Mouse (Mus musculus) liver, embryonic 14.5 days (tissue): Measurements from ENCODE around the gene Cdrt4. TPM values are rescaled to one million over a fixed set of nuclear protein-coding genes. Genes with fewer than 3 reads are reported as not detected.
A peak's percentile ranks its signal among the peaks of the same experiment; 100 is the strongest.

ENCODE experiments used
- ATAC-seq: fragments of 200-750 bp; cut with Nextera tagmentation; 2 replicates; pipeline ENCODE4 v1.8.0; 2017; ENCODE audit warnings: moderate number of reproducible peaks, mild to moderate bottlenecking, moderate library complexity; ENCODE audit not compliant: insufficient read depth
- DNase-seq, 3 experiments: peaks; one replicate each; pipeline ENCODE4 v3.0.0-alpha.2; 2012 to 2013; ENCODE audit warnings: low read depth in 3 of 3, low spot score in 3 of 3
- H3K27ac ChIP-seq: fragments of 300-500 bp; sonication (generic); 2 replicates; pipeline ENCODE4 v1.5.1; 2014; ENCODE audit warnings: moderate library complexity, mild to moderate bottlenecking, control low read depth, inconsistent platforms
- H3K27me3 ChIP-seq: fragments of 300-500 bp; sonication (generic); 2 replicates; pipeline ENCODE4 v1.6.1; 2014; ENCODE audit warnings: mild to moderate bottlenecking, low read length, moderate library complexity; ENCODE audit not compliant: control insufficient read depth, insufficient read depth
- H3K36me3 ChIP-seq: fragments of 300-500 bp; sonication (generic); replicated peaks from 2 replicates; pipeline ENCODE4 v1.6.1; 2014; ENCODE audit warnings: low read depth; ENCODE audit not compliant: control insufficient read depth, insufficient read depth
- H3K4me1 ChIP-seq, 2 experiments: fragments of 200-500 bp in 1 of 2; fragments of 300-500 bp in 1 of 2; sonication (generic) in 1 of 2; replicated peaks; 2 replicates each; pipeline ENCODE4 v1.6.1; 2012 to 2014; ENCODE audit warnings: antibody characterized with exemption in 1 of 2, inconsistent platforms in 1 of 2, low read length in 1 of 2; ENCODE audit not compliant: control insufficient read depth in 2 of 2, insufficient read depth in 2 of 2
- H3K4me2 ChIP-seq: fragments of 300-500 bp; sonication (generic); 2 replicates; pipeline ENCODE4 v1.6.1; 2014; ENCODE audit warnings: low read depth, mild to moderate bottlenecking, control low read depth, moderate library complexity
- H3K4me3 ChIP-seq, 2 experiments: fragments of 200-500 bp in 1 of 2; fragments of 300-500 bp in 1 of 2; sonication (generic) in 1 of 2; 2 replicates each; pipeline ENCODE4 v1.5.1; 2012 to 2014; ENCODE audit warnings: low read depth in 2 of 2, low read length in 2 of 2, mild to moderate bottlenecking in 2 of 2, control low read depth in 1 of 2, inconsistent platforms in 1 of 2, moderate library complexity in 1 of 2; ENCODE audit not compliant: insufficient read depth in 1 of 2
- H3K9ac ChIP-seq: fragments of 300-500 bp; sonication (generic); replicated peaks from 2 replicates; pipeline ENCODE4 v1.6.1; 2014; ENCODE audit warnings: mild to moderate bottlenecking, control low read depth, moderate library complexity
- H3K9me3 ChIP-seq: fragments of 300-500 bp; sonication (generic); 2 replicates; pipeline ENCODE4 v1.6.1; 2016; ENCODE audit warnings: low read length, mixed read lengths; ENCODE audit not compliant: control insufficient read depth
- CTCF ChIP-seq: IDR thresholded peaks from 2 replicates; pipeline ENCODE4 v1.5.1; 2016; ENCODE audit warnings: antibody characterized with exemption, low read depth, control low read depth
- EP300 ChIP-seq: IDR thresholded peaks from 2 replicates; pipeline ENCODE4 v1.6.1; 2016; ENCODE audit warnings: antibody characterized with exemption, low read depth
- WGBS: fragments of 180-500 bp; shearing (Covaris S2); extraction: QIAGEN DNeasy Blood & Tissue Kit; methylation state at CpG from one replicate; pipeline ENCODE4 v1.1.7; 2014; ENCODE audit not compliant: insufficient replicate concordance; 5-methylcytosine and 5-hydroxymethylcytosine counted together
- polyA plus RNA-seq, 2 experiments: library from polyadenylated mRNA; depleted of rRNA in 1 of 2; stranded (reverse) in 1 of 2; unstranded in 1 of 2; fragments of >200 nt; fragmentation: Nextera tagmentation in 1 of 2; extraction: Ambion mirVana in 1 of 2; gene quantifications; 2 replicates each; pipeline versions ENCODE4 v1.2.1 to v1.2.3; 2012 to 2014

Cdrt4 gene
- polyA plus RNA-seq, 2 experiments = not detected

DNA sequence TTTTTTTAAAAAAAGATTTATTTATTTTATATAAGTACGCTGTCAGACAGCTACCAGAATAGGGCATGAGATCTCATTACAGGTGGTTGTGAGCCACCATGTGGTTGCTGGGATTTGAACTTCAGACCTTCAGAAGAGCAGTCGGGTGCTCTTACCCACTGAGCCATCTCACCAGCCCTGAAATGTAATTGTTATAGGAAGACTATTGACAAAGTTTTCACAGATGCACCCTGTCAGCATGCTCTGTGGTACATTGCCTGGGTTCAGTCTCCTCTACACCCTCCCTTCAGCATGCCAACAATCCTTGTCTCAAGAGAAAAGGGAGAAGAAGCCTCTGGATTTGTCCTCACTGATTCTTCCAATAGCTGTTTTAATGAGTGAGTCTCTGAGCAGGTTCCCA, 37.9 kb upstream of the Cdrt4 start:
- Histone ChIP-seq H3K27me3 (no peaks in the 10 kb centered on the region), H3K4me1 (peaks cover 0 to 6% of the 10 kb centered on the region in 2 experiments; a peak in 1 of 4 replicates), H3K36me3 (no peaks in the 10 kb centered on the region), H3K9me3 (no peaks in the 10 kb centered on the region), H3K27ac (no peak overlapping the region), H3K4me3 (no peak overlapping the region), H3K4me2 (no peak overlapping the region), H3K9ac (no peak overlapping the region)
- WGBS = 66% methylated on average over 2 of the region's 2 CpGs
- TF ChIP-seq CTCF (no peak), EP300 (no peak)
- DNase-seq (no peak), ATAC-seq (no peak)

DNA sequence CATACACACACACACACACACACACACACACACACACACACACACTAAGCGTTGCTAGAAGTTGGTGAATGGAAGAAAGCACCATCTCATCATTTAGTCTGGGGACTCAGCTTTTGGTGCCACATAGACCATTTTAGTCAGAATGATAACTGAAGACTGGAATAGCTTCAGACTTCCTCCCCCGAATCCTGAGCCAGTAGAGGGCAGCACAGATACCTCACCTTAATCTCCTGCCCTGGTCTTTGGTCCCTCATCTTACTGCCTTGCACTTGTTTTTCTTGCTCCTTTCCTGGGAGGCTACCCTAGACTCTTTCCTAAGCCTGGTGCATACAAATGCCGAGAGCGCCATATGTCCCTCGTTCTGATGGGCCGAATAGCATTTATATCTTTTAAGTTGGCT, 36.5 kb upstream of the Cdrt4 start:
- WGBS = 41% methylated on average over 6 of the region's 6 CpGs
- ATAC-seq (no peak), DNase-seq (no peak)
- peaks cover 0 to 6% of the 10 kb centered on the region in 2 experiments; a peak in 1 of 4 replicates for H3K4me1 ChIP-seq
- peak; percentile 37 for TF ChIP-seq CTCF
- TF ChIP-seq EP300 = no peak
- no peaks in the 10 kb centered on the region for H3K27me3 ChIP-seq
- H3K36me3 ChIP-seq = no peaks in the 10 kb centered on the region
- no peak overlapping the region for H3K9ac ChIP-seq
- H3K27ac ChIP-seq = no peak overlapping the region
- H3K9me3 ChIP-seq = no peaks in the 10 kb centered on the region
- H3K4me3 ChIP-seq = no peak overlapping the region
- H3K4me2 ChIP-seq = no peak overlapping the region

DNA sequence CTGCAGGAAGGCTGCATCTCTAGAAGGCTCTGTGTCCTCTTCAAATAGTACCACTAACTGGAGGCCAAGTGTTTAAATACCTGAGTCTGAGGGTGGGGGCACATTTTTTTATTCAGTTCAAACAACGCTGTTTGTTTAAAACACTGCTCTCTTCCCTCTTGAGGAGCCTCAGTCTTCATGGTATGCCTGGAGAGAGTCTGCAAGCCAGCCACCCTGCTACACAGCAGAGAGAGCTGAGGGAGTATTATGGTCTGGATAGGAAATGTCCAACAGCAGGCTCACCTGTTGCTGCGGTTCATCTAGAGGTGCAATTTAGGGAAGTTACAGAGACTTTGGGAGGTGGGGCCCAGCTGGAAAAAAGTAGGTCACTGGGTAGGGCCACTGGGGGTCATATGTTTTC, 35.5 kb upstream of the Cdrt4 start:
- no peak for TF ChIP-seq EP300
- no peak for TF ChIP-seq CTCF
- Histone ChIP-seq H3K4me2 (no peak overlapping the region), H3K9me3 (no peaks in the 10 kb centered on the region), H3K36me3 (no peaks in the 10 kb centered on the region), H3K27ac (no peak overlapping the region), H3K9ac (no peak overlapping the region), H3K4me1 (peaks cover 0 to 6% of the 10 kb centered on the region in 2 experiments; a peak in 1 of 4 replicates), H3K4me3 (no peak overlapping the region), H3K27me3 (no peaks in the 10 kb centered on the region)
- DNase-seq (no peak), ATAC-seq (no peak)
- 57% methylated on average over 2 of the region's 2 CpGs for WGBS

DNA sequence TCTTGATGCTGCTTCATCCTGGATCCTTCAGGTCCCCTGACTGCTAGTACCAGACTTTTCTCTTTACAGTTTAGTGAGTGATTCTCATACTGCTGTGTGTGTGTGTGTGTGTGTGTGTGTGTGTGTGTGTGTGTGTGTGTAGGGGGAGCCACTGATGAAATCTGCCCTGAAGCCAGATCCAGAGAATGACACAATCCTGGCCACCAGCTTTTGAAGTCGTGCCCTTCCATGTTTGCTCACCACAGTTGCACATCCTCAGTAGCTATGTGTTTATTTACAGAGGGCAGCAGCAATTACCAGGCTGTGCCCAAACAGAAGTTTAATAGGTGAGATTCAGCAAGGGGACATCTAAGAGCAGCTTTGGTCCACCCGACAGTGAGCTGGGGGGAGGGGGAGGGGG, 34.2 kb upstream of the Cdrt4 start:
- Histone ChIP-seq H3K9me3 (no peaks in the 10 kb centered on the region), H3K27me3 (no peaks in the 10 kb centered on the region), H3K4me3 (no peak overlapping the region), H3K9ac (no peak overlapping the region), H3K4me2 (no peak overlapping the region), H3K36me3 (no peaks in the 10 kb centered on the region), H3K27ac (no peak overlapping the region), H3K4me1 (peaks cover 0 to 6% of the 10 kb centered on the region in 2 experiments; a peak in 1 of 4 replicates)
- DNase-seq (no peak), ATAC-seq (no peak)
- 13% methylated on average over 2 of the region's 2 CpGs for WGBS
- TF ChIP-seq EP300 = no peak
- no peak for TF ChIP-seq CTCF

DNA sequence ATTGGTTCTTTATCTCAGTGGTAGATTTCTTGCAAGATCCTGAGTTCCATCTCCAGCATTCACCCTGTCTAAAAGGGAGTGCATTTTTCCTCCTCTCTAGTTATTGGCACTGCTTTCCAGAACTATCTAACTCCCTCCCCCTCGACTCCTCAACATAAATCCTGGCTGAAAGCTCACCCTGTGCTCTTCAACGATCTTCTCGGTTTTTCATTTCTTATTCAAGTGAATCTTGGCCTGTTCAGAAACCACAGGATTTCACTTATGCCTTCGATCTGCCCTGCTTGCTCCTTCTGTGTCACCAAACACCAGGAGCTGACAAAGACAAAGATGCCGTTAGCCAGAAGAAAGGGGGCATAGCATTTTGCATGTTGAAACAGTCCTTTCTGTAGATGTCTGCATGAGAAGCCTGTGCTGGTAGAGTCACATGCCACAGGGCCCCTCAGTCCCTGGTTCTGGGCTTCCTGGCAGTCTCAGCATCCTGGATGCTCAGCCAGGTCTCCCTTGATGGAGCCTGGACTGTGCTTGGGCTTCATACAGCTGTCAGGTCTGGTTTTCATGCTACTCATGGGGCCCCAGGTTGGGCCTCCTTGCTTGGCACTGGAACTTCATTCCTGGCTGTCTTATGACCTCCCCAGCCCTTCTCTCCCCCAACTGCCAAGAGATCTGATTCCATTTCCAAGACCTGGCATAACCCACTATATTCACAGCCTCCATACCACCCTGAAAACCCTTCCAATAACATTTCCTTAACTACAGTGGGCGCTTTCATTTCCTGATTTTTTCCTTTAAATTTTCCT, 30.8 kb upstream of the Cdrt4 start:
- Histone ChIP-seq H3K4me3 (no peak overlapping the region), H3K4me1 (peaks cover 0 to 6% of the 10 kb centered on the region in 2 experiments; a peak in 1 of 4 replicates), H3K9ac (no peak overlapping the region), H3K36me3 (no peaks in the 10 kb centered on the region), H3K27ac (no peak overlapping the region), H3K4me2 (no peak overlapping the region), H3K9me3 (no peaks in the 10 kb centered on the region), H3K27me3 (no peaks in the 10 kb centered on the region)
- DNase-seq = no peak
- WGBS = 53% methylated on average over 6 of the region's 6 CpGs
- no peak for ATAC-seq
- TF ChIP-seq EP300 = no peak
- no peak for TF ChIP-seq CTCF
